Mouse (Mus musculus) left cerebral cortex, postnatal 25 days (tissue): ENCODE data around the gene Fam228b. TPM values are rescaled to one million over a fixed set of nuclear protein-coding genes. Genes with fewer than 3 reads are reported as not detected.
"Not testable (repeated sequence)": the region's sequence is repeated elsewhere in the genome, so short reads cannot be mapped to it uniquely, and the experiment has no call there.

ENCODE experiments used
- DNase-seq, 2 experiments: peaks; one replicate each; pipeline ENCODE4 v3.0.0; 2022; ENCODE audit warnings: low spot score in 2 of 2, mixed read lengths in 1 of 2
- intact Hi-C: fragments of 180-260 bp; cut with DNase I; formaldehyde crosslinking; loops from one replicate; pipeline ENCODE4 v1.15.1; 2025
- total RNA-seq, 2 experiments: library from RNA; stranded (reverse); gene quantifications; 2 replicates each; pipeline ENCODE4 v1.2.3; 2021

Gene Fam228b
- total RNA-seq, 2 experiments from 2014 or later: 13.8 to 22.5 TPM

- intact Hi-C loops: loop anchor here (1.0 kb wide), 1 partner anchor 47 kb away; no protein-coding TSS in a partner anchor
- DNase-seq: no peak
Observed at GRCm38 (mm10) chr12:4706175-4706574, 62.9 kb downstream of the Fam228b start.

GRCm38 (mm10) chr12:4705626-4706025 lies 63.4 kb downstream of the Fam228b start:
- intact Hi-C loops: loop anchor here (1.0 kb wide), 1 partner anchor 48 kb away; no protein-coding TSS in a partner anchor
- not testable (repeated sequence) for DNase-seq

- DNase-seq: no peak
- intact Hi-C loops: loop anchor here (10.0 kb wide), 1 partner anchor 280 kb away; no protein-coding TSS in a partner anchor
Observed at GRCm38 (mm10) chr12:4694534-4694933, 74.5 kb downstream of the Fam228b start.

- intact Hi-C loops: loop anchor here (10.0 kb wide), 1 partner anchor 284 kb away; no protein-coding TSS in a partner anchor
- DNase-seq: peak in 1 of 2 experiments; percentile 30
Observed at GRCm38 (mm10) chr12:4691193-4691592, 77.9 kb downstream of the Fam228b start.

Other genes with a start within 250 kb of the Fam228b start
- 10 to 100 TPM; 65.5 to 69.6 TPM for gene Itsn2, start 176.6 kb downstream of the Fam228b start, total RNA-seq
- not detected for gene Gm3625, start 176.3 kb downstream of the Fam228b start, total RNA-seq
- 1 to 10 TPM; 2.2 to 2.6 TPM for gene Fam228a, start 30.8 kb downstream of the Fam228b start, total RNA-seq
- gene Pfn4, start 245 bp downstream of the Fam228b start, total RNA-seq: 10 to 100 TPM in 1 of 2 experiments, 1 to 10 TPM in 1; 9.9 to 12.2 TPM
- 10 to 100 TPM; 80.9 to 86.2 TPM for gene Sf3b6, start 48.3 kb upstream of the Fam228b start, total RNA-seq
- gene Fkbp1b, start 72.3 kb upstream of the Fam228b start, total RNA-seq: 10 to 100 TPM; 42.6 to 51.0 TPM
- 10 to 100 TPM; 11.8 to 12.1 TPM for gene Wdcp, start 74.0 kb upstream of the Fam228b start, total RNA-seq
- under 1 TPM; 0.80 to 0.87 TPM for gene Mfsd2b, start 105.1 kb upstream of the Fam228b start, total RNA-seq
- gene Ubxn2a, start 138.4 kb upstream of the Fam228b start, total RNA-seq: 10 to 100 TPM; 53.3 to 53.4 TPM
- gene Atad2b, start 148.1 kb upstream of the Fam228b start, total RNA-seq: 10 to 100 TPM; 25.6 to 33.2 TPM